Mouse (Mus musculus) CD4-positive naive resting alpha-beta T cell, adult 57 days (primary cell): ENCODE measurements around the gene Tfrc. TPM values are rescaled to one million over a fixed set of nuclear protein-coding genes. Genes with fewer than 3 reads are reported as not detected.

Source experiments
- total RNA-seq: library from RNA; stranded (reverse); gene quantifications from one replicate; pipeline ENCODE4 v1.2.4, GENCODE M21; 2023

The Tfrc gene
- 61.9 TPM for total RNA-seq

DNA sequence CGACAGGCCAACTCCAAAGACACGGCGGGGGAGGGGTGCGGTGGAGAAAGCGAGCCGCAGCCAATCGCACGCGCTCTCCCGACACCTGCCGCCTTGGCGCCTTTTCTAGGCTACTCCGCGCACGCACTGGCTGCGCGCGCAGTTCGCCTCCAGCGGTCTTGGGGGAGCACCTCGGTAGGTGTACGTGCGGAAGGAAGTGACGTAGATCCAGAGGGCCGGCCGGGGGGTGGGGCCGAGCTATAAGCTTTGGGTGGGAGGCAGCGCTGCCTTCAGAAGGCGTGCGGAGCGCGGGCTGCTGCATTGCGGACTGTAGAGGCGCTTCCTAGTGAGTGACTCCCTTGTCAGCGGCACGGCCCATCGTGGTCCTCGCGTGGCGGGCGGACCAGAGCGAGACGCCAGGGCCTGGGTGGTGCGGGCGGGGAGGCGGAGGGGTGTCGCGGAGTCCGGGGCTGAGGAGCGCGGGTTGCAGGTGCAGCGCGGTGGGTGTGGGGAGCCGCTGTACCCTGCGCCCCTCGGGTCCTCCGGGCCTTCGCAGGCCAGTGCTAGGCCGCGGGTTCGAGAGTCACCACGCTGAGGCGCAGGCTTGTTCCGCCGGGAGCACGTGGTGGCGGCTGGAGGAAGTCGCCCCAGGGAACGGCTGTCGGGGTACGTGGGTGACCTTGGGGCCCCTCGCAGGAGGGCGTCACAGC lies at the start of gene Tfrc:
Gene Tfrc, plus strand, starts transcription at position 209 of the 689 bp plus-strand sequence.

DNA sequence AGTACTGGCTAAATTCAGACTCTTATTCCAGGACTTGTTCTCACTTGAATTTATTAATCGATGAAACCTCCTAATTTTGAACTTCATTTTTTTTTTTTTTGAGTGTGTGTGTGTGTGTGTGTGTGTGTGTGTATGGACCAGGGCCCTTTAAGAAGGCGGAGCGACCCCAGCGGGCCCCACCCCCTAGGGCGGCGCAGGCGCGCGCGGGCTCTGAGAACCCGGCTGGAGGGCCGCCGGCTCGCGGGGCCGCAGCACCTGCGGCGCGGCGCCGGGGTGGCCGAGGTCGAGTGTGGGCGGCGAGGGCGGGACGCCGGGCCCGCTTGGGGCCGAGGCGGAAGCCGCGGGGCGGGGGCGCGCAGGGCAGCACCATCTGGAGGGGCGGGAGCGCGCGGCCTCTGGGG lies 34.9 kb downstream of the Tfrc start, which contains the start of gene Tnk2:
Gene Tnk2, plus strand, starts transcription at position 214 of the 401 bp plus-strand sequence.

Other genes starting within 250 kb of the Tfrc start
- not detected for gene Tm4sf19, start 208.4 kb upstream of the Tfrc start, total RNA-seq
- not detected for gene Tctex1d2, start 189.2 kb upstream of the Tfrc start, total RNA-seq
- gene Pcyt1a, start 178.0 kb upstream of the Tfrc start, total RNA-seq: 19.7 TPM
- not detected for gene Slc51a, start 121.0 kb upstream of the Tfrc start, total RNA-seq
- not detected for gene Zdhhc19, start 112.7 kb upstream of the Tfrc start, total RNA-seq
- gene Tnk2, start 35.0 kb downstream of the Tfrc start, total RNA-seq: 49.0 TPM
- not detected for gene Muc4, start 127.0 kb downstream of the Tfrc start, total RNA-seq
- not detected for gene Muc20, start 188.5 kb downstream of the Tfrc start, total RNA-seq
- not detected for gene Smbd1, start 201.6 kb downstream of the Tfrc start, total RNA-seq